Mouse (Mus musculus) ES-E14 (cell line): ENCODE data around the gene Atp13a1.
A peak's percentile ranks its signal among the peaks of the same experiment; 100 is the strongest.

Source experiments
- CHD2 ChIP-seq: IDR thresholded peaks from 2 replicates; pipeline ENCODE4 v1.6.1; 2014; ENCODE audit warnings: mild to moderate bottlenecking, low read depth, low read length, inconsistent platforms
- MAFK ChIP-seq: IDR thresholded peaks from 2 replicates; pipeline ENCODE4 v1.6.1; 2014; ENCODE audit warnings: mild to moderate bottlenecking, low read depth, low read length, inconsistent platforms; ENCODE audit not compliant: insufficient read depth

- no peak for TF ChIP-seq CHD2
- peak; percentile 94 for TF ChIP-seq MAFK
Observed at GRCm38 (mm10) chr8:69749544-69750454, 41.2 kb upstream of the Atp13a1 start, which contains the start of gene Zfp963.
